Mouse (Mus musculus) liver, adult 2 months (tissue): ENCODE measurements at regions not wholly inside any gene's neighbourhood (a gene's known extent, or its start where the extent isn't known, plus 50 kb on each side); places are given as distances from the start of the nearest gene placed in this dataset.

ENCODE experiments used
- DNase-seq: peaks from one replicate; pipeline ENCODE4 v3.0.0-alpha.2; 2011; ENCODE audit warnings: low read depth, low spot score; ENCODE audit errors: extremely low read depth
- H3K27ac ChIP-seq: fragments of 200-500 bp; replicated peaks from 2 replicates; pipeline ENCODE4 v1.5.1; 2012; ENCODE audit warnings: low read depth, mild to moderate bottlenecking, control low read depth, inconsistent platforms, low read length; ENCODE audit not compliant: insufficient read depth
- H3K27me3 ChIP-seq: fragments of 200-500 bp; 2 replicates; pipeline ENCODE4 v1.6.1; 2012; ENCODE audit warnings: mild to moderate bottlenecking, moderate library complexity, low read length, inconsistent platforms; ENCODE audit not compliant: control insufficient read depth, insufficient read depth
- H3K36me3 ChIP-seq: fragments of 200-500 bp; 2 replicates; pipeline ENCODE4 v1.6.1; 2012; ENCODE audit warnings: low read length, inconsistent platforms; ENCODE audit not compliant: control insufficient read depth, insufficient read depth
- H3K4me1 ChIP-seq: fragments of 200-500 bp; 2 replicates; pipeline ENCODE4 v1.6.1; 2011; ENCODE audit warnings: low read length; ENCODE audit not compliant: control insufficient read depth, insufficient read depth
- H3K4me3 ChIP-seq: fragments of 200-500 bp; 2 replicates; pipeline ENCODE4 v1.5.1; 2011; ENCODE audit warnings: low read depth, mild to moderate bottlenecking, control low read depth, low read length, moderate library complexity; ENCODE audit not compliant: insufficient read depth
- H3K79me2 ChIP-seq: fragments of 200-500 bp; 2 replicates; pipeline ENCODE4 v1.6.1; 2012; ENCODE audit warnings: inconsistent platforms, mild to moderate bottlenecking, low read length, moderate library complexity; ENCODE audit not compliant: control insufficient read depth, insufficient read depth
- H3K9ac ChIP-seq: fragments of 200-500 bp; 2 replicates; pipeline ENCODE4 v1.6.1; 2012; ENCODE audit warnings: low read depth, mild to moderate bottlenecking, control low read depth, inconsistent platforms, low read length
- CTCF ChIP-seq: fragments of 200-500 bp; IDR thresholded peaks from 2 replicates; pipeline ENCODE4 v1.5.1; 2011; ENCODE audit warnings: low read depth, low read length, control low read depth
- POLR2A ChIP-seq: fragments of 200-500 bp; IDR thresholded peaks from 2 replicates; pipeline ENCODE4 v1.6.1; 2011; ENCODE audit warnings: low read length, control low read depth; ENCODE audit not compliant: insufficient read depth; ENCODE audit errors: extremely low read depth
- WGBS: fragments of 180-500 bp; shearing (Covaris S2); methylation state at CpG from one replicate; pipeline ENCODE4 v1.1.7; 2018; 5-methylcytosine and 5-hydroxymethylcytosine counted together

GRCm38 (mm10) chr17:66263405-66263804 lies 140.1 kb downstream of the Ddx11 start:
- Histone ChIP-seq H3K36me3 (no peaks in the 10 kb centered on the region), H3K9ac (no peak overlapping the region), H3K4me3 (no peak overlapping the region), H3K27me3 (no peaks in the 10 kb centered on the region), H3K79me2 (no peaks in the 10 kb centered on the region), H3K27ac (no peak overlapping the region), H3K4me1 (no peaks in the 10 kb centered on the region)
- TF ChIP-seq CTCF (no peak), POLR2A (no peak)
- no peak for DNase-seq
- WGBS = 98% methylated on average over 4 of the region's 4 CpGs

GRCm38 (mm10) chr17:66266803-66267202 lies 143.5 kb downstream of the Ddx11 start:
- Histone ChIP-seq H3K9ac (no peak overlapping the region), H3K4me1 (no peaks in the 10 kb centered on the region), H3K27ac (no peak overlapping the region), H3K36me3 (no peaks in the 10 kb centered on the region), H3K27me3 (no peaks in the 10 kb centered on the region), H3K79me2 (no peaks in the 10 kb centered on the region), H3K4me3 (no peak overlapping the region)
- WGBS = 80% methylated on average over 5 of the region's 5 CpGs
- DNase-seq = no peak
- no peak for TF ChIP-seq POLR2A
- TF ChIP-seq CTCF = no peak

GRCm38 (mm10) chr17:66267831-66268230 lies 144.5 kb downstream of the Ddx11 start:
- Histone ChIP-seq H3K4me1 (no peaks in the 10 kb centered on the region), H3K36me3 (no peaks in the 10 kb centered on the region), H3K4me3 (no peak overlapping the region), H3K9ac (no peak overlapping the region), H3K79me2 (no peaks in the 10 kb centered on the region), H3K27me3 (no peaks in the 10 kb centered on the region), H3K27ac (no peak overlapping the region)
- TF ChIP-seq CTCF = no peak
- TF ChIP-seq POLR2A = no peak
- DNase-seq = no peak
- 36% methylated on average over 6 of the region's 6 CpGs for WGBS

- TF ChIP-seq CTCF (no peak), POLR2A (no peak)
- 79% methylated on average over 6 of the region's 6 CpGs for WGBS
- Histone ChIP-seq H3K4me1 (no peaks in the 10 kb centered on the region), H3K36me3 (no peaks in the 10 kb centered on the region), H3K9ac (no peak overlapping the region), H3K27me3 (no peaks in the 10 kb centered on the region), H3K79me2 (no peaks in the 10 kb centered on the region), H3K4me3 (no peak overlapping the region), H3K27ac (no peak overlapping the region)
- DNase-seq = no peak
Measured at GRCm38 (mm10) chr17:66269567-66269966, 146.2 kb downstream of the Ddx11 start.

GRCm38 (mm10) chr17:66271906-66272305 lies 148.6 kb downstream of the Ddx11 start:
- TF ChIP-seq CTCF (no peak), POLR2A (no peak)
- no peak overlapping the region for H3K27ac ChIP-seq
- H3K27me3 ChIP-seq = no peaks in the 10 kb centered on the region
- 90% methylated on average over 7 of the region's 7 CpGs for whole genome bisulfite sequencing
- H3K4me3 ChIP-seq = no peak overlapping the region
- H3K79me2 ChIP-seq = no peaks in the 10 kb centered on the region
- no peaks in the 10 kb centered on the region for H3K36me3 ChIP-seq
- no peak overlapping the region for H3K9ac ChIP-seq
- no peaks in the 10 kb centered on the region for H3K4me1 ChIP-seq
- no peak for DNase-seq

- no peak overlapping the region for H3K4me3 ChIP-seq
- DNase-seq = no peak
- no peak overlapping the region for H3K9ac ChIP-seq
- H3K27ac ChIP-seq = no peak overlapping the region
- TF ChIP-seq CTCF = no peak
- no peak for TF ChIP-seq POLR2A
- no peaks in the 10 kb centered on the region for H3K36me3 ChIP-seq
- H3K79me2 ChIP-seq = no peaks in the 10 kb centered on the region
- 86% methylated on average over 13 of the region's 13 CpGs for WGBS
- H3K4me1 ChIP-seq = no peaks in the 10 kb centered on the region
- no peaks in the 10 kb centered on the region for H3K27me3 ChIP-seq
Measured at GRCm38 (mm10) chr17:66276778-66277177, 153.5 kb downstream of the Ddx11 start.

GRCm38 (mm10) chr17:66278037-66278436 lies 154.7 kb downstream of the Ddx11 start:
- no peak overlapping the region for H3K27ac ChIP-seq
- no peak overlapping the region for H3K4me3 ChIP-seq
- DNase-seq = no peak
- 91% methylated on average over 5 of the region's 5 CpGs for WGBS
- H3K9ac ChIP-seq = no peak overlapping the region
- TF ChIP-seq CTCF = no peak
- TF ChIP-seq POLR2A = no peak
- H3K4me1 ChIP-seq = no peaks in the 10 kb centered on the region
- H3K27me3 ChIP-seq = no peaks in the 10 kb centered on the region
- no peaks in the 10 kb centered on the region for H3K79me2 ChIP-seq
- H3K36me3 ChIP-seq = no peaks in the 10 kb centered on the region
